Mouse (Mus musculus) neural tube, embryonic 13.5 days (tissue): ENCODE measurements around the gene Nrap. TPM values are rescaled to one million over a fixed set of nuclear protein-coding genes. Genes with fewer than 3 reads are reported as not detected.

Experiments used
- ATAC-seq: fragments of 200-750 bp; cut with Nextera tagmentation; 2 replicates; pipeline ENCODE4 v1.8.0; 2017; ENCODE audit warnings: low read depth, mild to moderate bottlenecking, moderate TSS enrichment, moderate library complexity
- H3K27ac ChIP-seq: fragments of 300-500 bp; sonication (generic); replicated peaks from 2 replicates; pipeline ENCODE4 v1.5.1; 2015; ENCODE audit warnings: moderate library complexity, mild to moderate bottlenecking, inconsistent platforms
- H3K27me3 ChIP-seq: fragments of 300-500 bp; sonication (generic); 2 replicates; pipeline ENCODE4 v1.6.1; 2015; ENCODE audit warnings: mild to moderate bottlenecking, inconsistent platforms
- H3K36me3 ChIP-seq: fragments of 300-500 bp; sonication (generic); 2 replicates; pipeline ENCODE4 v1.6.1; 2015; ENCODE audit warnings: mild to moderate bottlenecking, inconsistent platforms
- H3K4me1 ChIP-seq: fragments of 300-500 bp; sonication (generic); replicated peaks from 2 replicates; pipeline ENCODE4 v1.6.1; 2015; ENCODE audit warnings: inconsistent platforms
- H3K4me2 ChIP-seq: fragments of 300-500 bp; sonication (generic); 2 replicates; pipeline ENCODE4 v1.6.1; 2015; ENCODE audit warnings: inconsistent platforms, mild to moderate bottlenecking, moderate library complexity
- H3K4me3 ChIP-seq: fragments of 300-500 bp; sonication (generic); 2 replicates; pipeline ENCODE4 v1.5.1; 2015; ENCODE audit warnings: mild to moderate bottlenecking, inconsistent platforms
- H3K9ac ChIP-seq: fragments of 300-500 bp; sonication (generic); 2 replicates; pipeline ENCODE4 v1.6.1; 2015; ENCODE audit warnings: moderate library complexity, mild to moderate bottlenecking, inconsistent platforms
- H3K9me3 ChIP-seq: fragments of 300-500 bp; sonication (generic); 2 replicates; pipeline ENCODE4 v1.6.1; 2016; ENCODE audit warnings: inconsistent platforms
- WGBS: fragments of 180-500 bp; shearing (Covaris S2); methylation state at CpG from one replicate; pipeline ENCODE4 v1.1.7; 2015; 5-methylcytosine and 5-hydroxymethylcytosine counted together
- polyA plus RNA-seq: library from polyadenylated mRNA; unstranded; fragments of >200 nt; fragmentation: Nextera tagmentation; extraction: Ambion mirVana; gene quantifications from 2 replicates; pipeline ENCODE4 v1.2.1, GENCODE M21; 2015

Nrap gene
- polyA plus RNA-seq, 1 experiment from 2014 or later = 0.32 TPM

- no peak overlapping the region for H3K27ac ChIP-seq
- WGBS = 89% methylated on average over 12 of the region's 12 CpGs
- H3K4me3 ChIP-seq = no peak overlapping the region
- H3K27me3 ChIP-seq = no peaks in the 10 kb centered on the region
- no peak for ATAC-seq
- no peak overlapping the region for H3K9ac ChIP-seq
- H3K4me2 ChIP-seq = no peak overlapping the region
- H3K36me3 ChIP-seq = no peaks in the 10 kb centered on the region
- peaks cover 4% of the 10 kb centered on the region; the same call in 1 of the 2 replicates for H3K9me3 ChIP-seq
- no peaks in the 10 kb centered on the region for H3K4me1 ChIP-seq
These were observed 34.6 kb downstream of the Nrap start for GRCm38 (mm10) chr19:56355201-56355600.

- no peak overlapping the region for H3K27ac ChIP-seq
- no peak overlapping the region for H3K4me2 ChIP-seq
- ATAC-seq = no peak
- no peaks in the 10 kb centered on the region for H3K4me1 ChIP-seq
- no peak overlapping the region for H3K4me3 ChIP-seq
- no peaks in the 10 kb centered on the region for H3K27me3 ChIP-seq
- peaks cover 4% of the 10 kb centered on the region; the same call in 1 of the 2 replicates for H3K9me3 ChIP-seq
- H3K9ac ChIP-seq = no peak overlapping the region
- WGBS = 87% methylated on average over 10 of the region's 10 CpGs
- no peaks in the 10 kb centered on the region for H3K36me3 ChIP-seq
These were observed 36.1 kb downstream of the Nrap start for GRCm38 (mm10) chr19:56353689-56354088.

GRCm38 (mm10) chr19:56349295-56349694, 40.5 kb downstream of the Nrap start:
- H3K36me3 ChIP-seq = no peaks in the 10 kb centered on the region
- H3K9ac ChIP-seq = no peak overlapping the region
- no peaks in the 10 kb centered on the region for H3K27me3 ChIP-seq
- ATAC-seq = no peak
- no peak overlapping the region for H3K4me3 ChIP-seq
- peaks cover 4% of the 10 kb centered on the region; the same call in 1 of the 2 replicates for H3K9me3 ChIP-seq
- 37% methylated on average over 6 of the region's 6 CpGs for WGBS
- H3K4me1 ChIP-seq = peaks cover 7% of the 10 kb centered on the region
- H3K4me2 ChIP-seq = no peak overlapping the region
- no peak overlapping the region for H3K27ac ChIP-seq

GRCm38 (mm10) chr19:56346750-56347149, 43.1 kb downstream of the Nrap start:
- no peak for ATAC-seq
- WGBS = 40% methylated on average over 13 of the region's 13 CpGs

GRCm38 (mm10) chr19:56346016-56346415, 43.8 kb downstream of the Nrap start:
- 0 out of 2 replicates have a peak, but pooled peaks cover 2% of the 10 kb centered on the region for H3K27me3 ChIP-seq
- H3K9ac ChIP-seq = no peak overlapping the region
- peaks cover 14% of the 10 kb centered on the region for H3K4me1 ChIP-seq
- 79% methylated on average over 3 of the region's 3 CpGs for WGBS
- H3K36me3 ChIP-seq = no peaks in the 10 kb centered on the region
- no peak overlapping the region for H3K4me2 ChIP-seq
- no peaks in the 10 kb centered on the region for H3K9me3 ChIP-seq
- no peak overlapping the region for H3K27ac ChIP-seq
- no peak for ATAC-seq
- no peak overlapping the region for H3K4me3 ChIP-seq

More at GRCm38 (mm10) chr19:56346750-56347149, 43.1 kb downstream of the Nrap start:
- 0 out of 2 replicates have a peak, but pooled peaks cover 2% of the 10 kb centered on the region for H3K27me3 ChIP-seq
- H3K27ac ChIP-seq = no peak overlapping the region
- no peaks in the 10 kb centered on the region for H3K36me3 ChIP-seq
- H3K4me3 ChIP-seq = no peak overlapping the region
- no peak overlapping the region for H3K9ac ChIP-seq
- no peak overlapping the region for H3K4me2 ChIP-seq
- peaks cover 14% of the 10 kb centered on the region for H3K4me1 ChIP-seq
- no peaks in the 10 kb centered on the region for H3K9me3 ChIP-seq

- 0 out of 2 replicates have a peak, but pooled peaks have one; percentile 29 for ATAC-seq
- Histone ChIP-seq H3K4me1 (peaks cover 14% of the 10 kb centered on the region), H3K4me2 (peak overlapping the region; percentile 44), H3K9me3 (no peaks in the 10 kb centered on the region), H3K4me3 (no peak overlapping the region), H3K27ac (peak overlapping the region; percentile 38; the same call in 1 of the 2 replicates), H3K9ac (peak overlapping the region; percentile 52), H3K36me3 (no peaks in the 10 kb centered on the region), H3K27me3 (0 out of 2 replicates have a peak, but pooled peaks cover 2% of the 10 kb centered on the region)
- WGBS = 18% methylated on average over 26 of the region's 26 CpGs
These were observed 45.8 kb downstream of the Nrap start for GRCm38 (mm10) chr19:56343869-56344563.

GRCm38 (mm10) chr19:56342006-56342405, 47.8 kb downstream of the Nrap start:
- no peak for ATAC-seq
- H3K9me3 ChIP-seq = no peaks in the 10 kb centered on the region
- no peaks in the 10 kb centered on the region for H3K36me3 ChIP-seq
- H3K27ac ChIP-seq = no peak overlapping the region
- no peak overlapping the region for H3K4me2 ChIP-seq
- no peak overlapping the region for H3K4me3 ChIP-seq
- H3K27me3 ChIP-seq = 0 out of 2 replicates have a peak, but pooled peaks cover 5% of the 10 kb centered on the region
- peaks cover 14% of the 10 kb centered on the region for H3K4me1 ChIP-seq
- 88% methylated on average over 8 of the region's 8 CpGs for WGBS
- no peak overlapping the region for H3K9ac ChIP-seq

GRCm38 (mm10) chr19:56336826-56337225, 53.0 kb downstream of the Nrap start:
- 0 out of 2 replicates have a peak, but pooled peaks cover 4% of the 10 kb centered on the region for H3K27me3 ChIP-seq
- 61% methylated on average over 12 of the region's 12 CpGs for whole genome bisulfite sequencing
- H3K36me3 ChIP-seq = no peaks in the 10 kb centered on the region

GRCm38 (mm10) chr19:56336321-56336720, 53.5 kb downstream of the Nrap start:
- H3K36me3 ChIP-seq = no peaks in the 10 kb centered on the region
- 91% methylated on average over 17 of the region's 17 CpGs for WGBS
- ATAC-seq = no peak

More at GRCm38 (mm10) chr19:56336826-56337225, 53.0 kb downstream of the Nrap start:
- ATAC-seq = no peak
- Histone ChIP-seq H3K4me1 (no peaks in the 10 kb centered on the region), H3K4me2 (no peak overlapping the region), H3K27ac (no peak overlapping the region), H3K4me3 (no peak overlapping the region), H3K9me3 (no peaks in the 10 kb centered on the region), H3K9ac (no peak overlapping the region)

GRCm38 (mm10) chr19:56326243-56326855, 63.5 kb downstream of the Nrap start:
- H3K4me3 ChIP-seq = no peak overlapping the region
- WGBS = 45% methylated on average over 21 of the region's 21 CpGs
- no peak overlapping the region for H3K27ac ChIP-seq
- no peak for ATAC-seq
- H3K4me2 ChIP-seq = no peak overlapping the region
- peaks cover 18% of the 10 kb centered on the region for H3K4me1 ChIP-seq
- peak overlapping the region; percentile 34; the same call in 1 of the 2 replicates for H3K9ac ChIP-seq
- no peaks in the 10 kb centered on the region for H3K27me3 ChIP-seq
- no peaks in the 10 kb centered on the region for H3K9me3 ChIP-seq
- H3K36me3 ChIP-seq = no peaks in the 10 kb centered on the region

More at GRCm38 (mm10) chr19:56336321-56336720, 53.5 kb downstream of the Nrap start:
- Histone ChIP-seq H3K9me3 (no peaks in the 10 kb centered on the region), H3K4me1 (no peaks in the 10 kb centered on the region), H3K4me3 (no peak overlapping the region), H3K27me3 (0 out of 2 replicates have a peak, but pooled peaks cover 3% of the 10 kb centered on the region), H3K27ac (no peak overlapping the region), H3K9ac (no peak overlapping the region), H3K4me2 (no peak overlapping the region)

- Histone ChIP-seq H3K27me3 (no peaks in the 10 kb centered on the region), H3K9me3 (no peaks in the 10 kb centered on the region), H3K4me2 (no peak overlapping the region), H3K4me1 (peaks cover 25% of the 10 kb centered on the region), H3K36me3 (no peaks in the 10 kb centered on the region), H3K27ac (no peak overlapping the region), H3K4me3 (no peak overlapping the region), H3K9ac (no peak overlapping the region)
- ATAC-seq = no peak
- 57% methylated on average over 10 of the region's 10 CpGs for WGBS
These were observed 64.2 kb downstream of the Nrap start for GRCm38 (mm10) chr19:56325676-56326075.

- H3K4me2 ChIP-seq = no peak overlapping the region
- H3K27me3 ChIP-seq = no peaks in the 10 kb centered on the region
- no peak overlapping the region for H3K9ac ChIP-seq
- H3K4me3 ChIP-seq = no peak overlapping the region
- H3K27ac ChIP-seq = no peak overlapping the region
- peaks cover 32% of the 10 kb centered on the region for H3K4me1 ChIP-seq
- 71% methylated on average over 12 of the region's 12 CpGs for WGBS
- no peak for ATAC-seq
- H3K9me3 ChIP-seq = no peaks in the 10 kb centered on the region
- H3K36me3 ChIP-seq = no peaks in the 10 kb centered on the region
These were observed 68.4 kb downstream of the Nrap start for GRCm38 (mm10) chr19:56321303-56321920.
